Mouse (Mus musculus): Measurements from ENCODE around the gene Sidt2. TPM values are rescaled to one million over a fixed set of nuclear protein-coding genes. Genes with fewer than 3 reads are reported as not detected.

The Sidt2 gene
- polyA plus RNA-seq (2012; rRNA removed) = 217 and 287 TPM in 2 replicates

GRCm38 (mm10) chr9:45955107-45955963 lies at the start of gene Sidt2:
Gene Sidt2 (minus strand): TSS chr9:45955258.

GRCm38 (mm10) chr9:45935628-45936210 lies 19.3 kb downstream of the Sidt2 start, which contains the start of gene Tagln:
Gene Tagln (minus strand): TSS chr9:45936058.

GRCm38 (mm10) chr9:45906355-45907077 lies 48.5 kb downstream of the Sidt2 start, which contains the start of the genes Pcsk7 and Rnf214:
Gene Pcsk7 (plus strand): TSS chr9:45906497.
Gene Rnf214 (minus strand): TSS chr9:45906911.

Other genes with a start within 250 kb of the Sidt2 start
- gene Cep164, start 126.6 kb downstream of the Sidt2 start, polyA plus RNA-seq (2012; rRNA removed) = 20.0 and 26.2 TPM in 2 replicates
- 14.9 and 19.0 TPM in 2 replicates for gene Bace1, start 116.7 kb downstream of the Sidt2 start, polyA plus RNA-seq (2012; rRNA removed)
- 106 and 107 TPM in 2 replicates for gene Pcsk7, start 48.8 kb downstream of the Sidt2 start, polyA plus RNA-seq (2012; rRNA removed)
- 8.6 and 14.6 TPM in 2 replicates for gene Rnf214, start 48.3 kb downstream of the Sidt2 start, polyA plus RNA-seq (2012; rRNA removed)
- gene Tagln, start 19.2 kb downstream of the Sidt2 start, polyA plus RNA-seq (2012; rRNA removed) = 1,770 and 1,822 TPM in 2 replicates
- gene Pafah1b2, start 57.4 kb upstream of the Sidt2 start, polyA plus RNA-seq (2012; rRNA removed) = 21.3 and 27.0 TPM in 2 replicates
- gene Sik3, start 57.6 kb upstream of the Sidt2 start, polyA plus RNA-seq (2012; rRNA removed) = 12.6 and 19.2 TPM in 2 replicates

All from colon, adult 2 months (tissue).